Mouse (Mus musculus): Measurements from ENCODE around the gene Gm8094.
"Not testable (repeated sequence)": the region's sequence is repeated elsewhere in the genome, so short reads cannot be mapped to it uniquely, and the experiment has no call there.

Gene Gm8094

GRCm38 (mm10) chr14:43076543-43076942 lies at the start of gene Gm8094:
Gene Gm8094 (minus strand): TSS chr14:43076643.
- DNase-seq (ENCODE audit: low spot score): not testable (repeated sequence)

- not testable (repeated sequence) for DNase-seq (ENCODE audit: low spot score)
Measured at GRCm38 (mm10) chr14:43119673-43120072, 43.2 kb upstream of the Gm8094 start.

- DNase-seq (ENCODE audit: low spot score): not testable (repeated sequence)
Measured at GRCm38 (mm10) chr14:43100301-43100700, 23.9 kb upstream of the Gm8094 start, which contains the start of gene Gm8104. Gene Gm8104 (plus strand): TSS chr14:43100601.

GRCm38 (mm10) chr14:43089103-43089919 lies 12.9 kb upstream of the Gm8094 start:
- DNase-seq (ENCODE audit: low spot score): not testable (repeated sequence)

- DNase-seq (ENCODE audit: low spot score): not testable (repeated sequence)
Measured at GRCm38 (mm10) chr14:43084936-43085730, 8.7 kb upstream of the Gm8094 start.

- DNase-seq (ENCODE audit: low spot score): not testable (repeated sequence)
Measured at GRCm38 (mm10) chr14:43060179-43060578, 16.3 kb downstream of the Gm8094 start.

- DNase-seq (ENCODE audit: low spot score): not testable (repeated sequence)
Measured at GRCm38 (mm10) chr14:43058063-43058462, 18.4 kb downstream of the Gm8094 start.
